Mouse (Mus musculus) MEL (cell line): ENCODE measurements around the gene Tssk6. TPM values are rescaled to one million over a fixed set of nuclear protein-coding genes. Genes with fewer than 3 reads are reported as not detected.

ENCODE experiments used
- DNase-seq: peaks from one replicate; pipeline ENCODE4 v3.0.0; 2011; ENCODE audit warnings: low read depth, low spot score
- H3K27ac ChIP-seq: 2 replicates; pipeline ENCODE4 v1.5.1; 2012; ENCODE audit warnings: low read depth, mild to moderate bottlenecking, control low read depth, low read length, moderate library complexity; ENCODE audit not compliant: control insufficient read depth
- H3K27me3 ChIP-seq, 2 experiments: fragments of 150-350 bp in 1 of 2; sonication (generic) in 1 of 2; 2 replicates each; pipeline ENCODE4 v1.6.1; 2012; ENCODE audit warnings: low read length in 2 of 2, mild to moderate bottlenecking in 2 of 2, improper control_type of control experiment in 1 of 2, moderate library complexity in 1 of 2; ENCODE audit not compliant: insufficient read depth in 2 of 2, control insufficient read depth in 1 of 2
- H3K36me3 ChIP-seq, 2 experiments: 2 replicates each; pipeline ENCODE4 v1.6.1; 2012 to 2014; ENCODE audit warnings: low read length in 2 of 2, improper control_type of control experiment in 1 of 2, inconsistent platforms in 1 of 2, mild to moderate bottlenecking in 1 of 2; ENCODE audit not compliant: insufficient read depth in 2 of 2, control insufficient read depth in 1 of 2
- H3K4me1 ChIP-seq, 2 experiments: fragments of 150-350 bp in 1 of 2; sonication (generic) in 1 of 2; 2 replicates each; pipeline ENCODE4 v1.6.1; 2012; ENCODE audit warnings: low read length in 2 of 2, improper control_type of control experiment in 1 of 2, mild to moderate bottlenecking in 1 of 2; ENCODE audit not compliant: insufficient read depth in 2 of 2, control insufficient read depth in 1 of 2
- H3K4me3 ChIP-seq, 2 experiments: fragments of 150-350 bp in 1 of 2; sonication (generic) in 1 of 2; 2 replicates each; pipeline ENCODE4 v1.5.1; 2012; ENCODE audit warnings: low read depth in 2 of 2, low read length in 2 of 2, mild to moderate bottlenecking in 2 of 2, moderate library complexity in 2 of 2, control low read depth in 1 of 2, improper control_type of control experiment in 1 of 2; ENCODE audit not compliant: control insufficient read depth in 1 of 2, insufficient read depth in 1 of 2
- H3K79me2 ChIP-seq: 2 replicates; pipeline ENCODE4 v1.6.1; 2012; ENCODE audit warnings: mild to moderate bottlenecking, low read length, moderate library complexity; ENCODE audit not compliant: control insufficient read depth, poor library complexity, insufficient read depth
- H3K9ac ChIP-seq: 2 replicates; pipeline ENCODE4 v1.6.1; 2012; ENCODE audit warnings: low read depth, mild to moderate bottlenecking, control low read depth, low read length, moderate library complexity; ENCODE audit not compliant: control insufficient read depth, poor library complexity, severe bottlenecking
- H3K9me3 ChIP-seq: fragments of 150-350 bp; sonication (generic); replicated peaks from 2 replicates; pipeline ENCODE4 v1.6.1; 2012; ENCODE audit warnings: mild to moderate bottlenecking, low read length, improper control_type of control experiment, moderate library complexity; ENCODE audit not compliant: insufficient read depth
- CHD1 ChIP-seq: IDR thresholded peaks from 2 replicates; pipeline ENCODE4 v1.6.1; 2012; ENCODE audit warnings: low read depth, mild to moderate bottlenecking, inconsistent platforms, low read length, improper control_type of control experiment
- CTCF ChIP-seq, 3 experiments: IDR thresholded peaks in 2 of 3; conservative IDR thresholded peaks in 1 of 3; 2 replicates each; pipeline ENCODE4 v1.5.1; 2011 to 2012; ENCODE audit warnings: low read length in 3 of 3, low read depth in 2 of 3, mild to moderate bottlenecking in 2 of 3, improper control_type of control experiment in 1 of 3, inconsistent platforms in 1 of 3, mixed read lengths in 1 of 3, moderate library complexity in 1 of 3; ENCODE audit not compliant: control insufficient read depth in 1 of 3, insufficient read depth in 1 of 3, poor library complexity in 1 of 3, severe bottlenecking in 1 of 3
- E2F4 ChIP-seq: IDR thresholded peaks from 2 replicates; pipeline ENCODE4 v1.6.1; 2011; ENCODE audit warnings: low read depth, low read length, improper control_type of control experiment, borderline replicate concordance
- ETS1 ChIP-seq: IDR thresholded peaks from 2 replicates; pipeline ENCODE4 v1.6.1; 2012; ENCODE audit warnings: low read depth, mild to moderate bottlenecking, inconsistent platforms, low read length, improper control_type of control experiment, moderate library complexity
- MAFK ChIP-seq: IDR thresholded peaks from 2 replicates; pipeline ENCODE4 v1.6.1; 2011; ENCODE audit warnings: low read depth, mild to moderate bottlenecking, low read length, improper control_type of control experiment, borderline replicate concordance
- MAZ ChIP-seq: IDR thresholded peaks from 2 replicates; pipeline ENCODE4 v1.6.1; 2012; ENCODE audit warnings: low read depth, mild to moderate bottlenecking, inconsistent platforms, low read length, improper control_type of control experiment
- MXI1 ChIP-seq: IDR thresholded peaks from 2 replicates; pipeline ENCODE4 v1.6.1; 2011; ENCODE audit warnings: mild to moderate bottlenecking, low read depth, low read length, improper control_type of control experiment
- MYB ChIP-seq: IDR thresholded peaks from 2 replicates; pipeline ENCODE4 v1.6.1; 2011; ENCODE audit warnings: mild to moderate bottlenecking, low read depth, low read length, improper control_type of control experiment
- MYC ChIP-seq: IDR thresholded peaks from 2 replicates; pipeline ENCODE4 v1.6.1; 2011; ENCODE audit warnings: low read depth, mild to moderate bottlenecking, low read length, improper control_type of control experiment, moderate library complexity
- NELFE ChIP-seq: IDR thresholded peaks from 2 replicates; pipeline ENCODE4 v1.6.1; 2011; ENCODE audit warnings: low read depth, low read length, improper control_type of control experiment
- NRF1 ChIP-seq: IDR thresholded peaks from 2 replicates; pipeline ENCODE4 v1.6.1; 2014; ENCODE audit warnings: low read depth, mild to moderate bottlenecking, inconsistent platforms, low read length, improper control_type of control experiment, moderate library complexity; ENCODE audit not compliant: poor library complexity, insufficient read depth, severe bottlenecking
- RCOR1 ChIP-seq: IDR thresholded peaks from 2 replicates; pipeline ENCODE4 v1.6.1; 2012; ENCODE audit warnings: low read depth, mild to moderate bottlenecking, inconsistent platforms, low read length, improper control_type of control experiment
- ZKSCAN1 ChIP-seq: IDR thresholded peaks from 2 replicates; pipeline ENCODE4 v1.6.1; 2012; ENCODE audit warnings: low read depth, mild to moderate bottlenecking, inconsistent platforms, low read length, improper control_type of control experiment, moderate library complexity
- polyA plus RNA-seq, 2 experiments: library from polyadenylated mRNA; stranded (reverse) in 1 of 2; unstranded in 1 of 2; fragments of >175 nt in 1 of 2; fragments of >200 nt in 1 of 2; gene quantifications; 2 replicates each; pipeline versions ENCODE4 v1.2.1 to v1.2.4; 2012; ENCODE audit warnings: low replicate concordance in 2 of 2, low read depth in 1 of 2; ENCODE audit not compliant: insufficient read length in 2 of 2, insufficient read depth in 1 of 2, missing spikeins in 1 of 2
- total RNA-seq: library from RNA; depleted of rRNA; stranded (reverse); fragments of 300-350 nt; gene quantifications from 2 replicates; pipeline ENCODE4 v1.2.3, GENCODE M21; 2012

The Tssk6 gene
- total and polyA plus RNA-seq, 3 experiments, result 3.4 to 3.8 TPM; not detected in 1

DNA sequence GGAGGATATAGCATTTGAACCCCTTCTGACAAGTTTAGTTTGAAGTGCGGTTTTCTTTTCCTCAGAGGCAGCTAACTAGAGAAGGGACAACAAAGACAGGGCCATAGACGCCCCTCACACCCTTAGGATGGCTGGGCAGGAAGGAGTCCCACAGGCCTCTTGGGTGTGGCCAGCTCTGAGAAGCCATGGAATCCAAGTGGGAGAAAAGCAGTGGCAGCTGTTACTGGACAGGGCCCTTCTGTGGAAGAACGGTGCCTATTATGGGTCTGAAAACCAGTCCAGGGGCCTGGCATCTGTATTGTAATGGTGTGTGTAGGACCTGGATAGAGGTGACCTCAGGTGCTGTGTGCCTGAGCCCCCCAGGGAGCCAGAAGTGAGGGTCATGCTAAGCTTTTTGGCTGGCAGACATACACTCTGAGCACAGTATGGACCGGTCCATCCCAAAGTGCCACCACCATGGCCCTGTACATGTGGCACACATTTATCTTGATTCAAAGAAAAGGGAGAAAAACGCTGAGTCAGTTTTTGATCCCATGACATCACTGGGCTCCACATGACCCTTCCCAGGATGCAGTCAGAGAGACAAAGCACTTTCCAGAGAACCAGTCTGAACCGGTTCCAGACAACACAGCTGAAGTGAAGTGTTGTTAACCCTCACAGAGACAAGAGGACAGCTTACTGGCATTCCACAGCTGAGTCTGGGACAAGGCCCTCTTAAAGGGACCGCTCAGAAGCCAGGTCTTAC lies 34.2 kb downstream of the Tssk6 start:
- H3K4me3 ChIP-seq, result no peak overlapping the region
- TF ChIP-seq ETS1 (0 out of 2 replicates have a peak, but pooled peaks have one; percentile 17), MAFK (peak; percentile 74), MYC (no peak), E2F4 (no peak)
- TF ChIP-seq, all 39 proteins: peak for 2
- Histone ChIP-seq H3K79me2 (peaks cover 23% of the 10 kb centered on the region), H3K36me3 (peaks cover 2 to 11% of the 10 kb centered on the region in 2 experiments), H3K27me3 (no peaks in the 10 kb centered on the region), H3K9ac (no peak overlapping the region), H3K9me3 (no peaks in the 10 kb centered on the region), H3K4me1 (peaks cover 0 to 10% of the 10 kb centered on the region in 2 experiments; a peak in 2 of 4 replicates), H3K27ac (no peak overlapping the region)
- no peak for DNase-seq

DNA sequence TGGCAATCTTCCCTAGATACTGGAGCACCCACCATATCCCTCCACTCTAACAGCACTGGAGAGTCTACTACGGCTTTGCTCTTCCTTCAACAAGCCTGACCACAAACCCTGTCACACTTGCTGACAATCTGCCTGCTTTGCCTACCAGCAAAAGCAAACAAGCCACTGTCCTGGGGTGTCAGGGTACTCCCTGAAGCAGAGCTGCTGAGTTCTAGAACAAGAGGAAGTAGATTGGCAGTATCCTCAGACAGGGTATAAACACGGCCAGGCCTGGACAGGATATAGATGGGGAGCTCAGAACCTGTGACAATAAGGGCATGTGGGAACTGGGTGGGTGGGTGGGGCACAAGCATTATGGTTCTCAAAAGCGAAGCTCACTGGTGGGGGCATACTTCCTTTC lies 35.5 kb downstream of the Tssk6 start:
- no peak overlapping the region for H3K27ac ChIP-seq
- peaks cover 25% of the 10 kb centered on the region for H3K79me2 ChIP-seq
- TF ChIP-seq MAZ, result no peak
- TF ChIP-seq MYB, result no peak
- no peak for TF ChIP-seq NELFE
- no peak for TF ChIP-seq NRF1
- no peak for TF ChIP-seq MAFK
- no peak for TF ChIP-seq ZKSCAN1
- DNase-seq, result no peak
- no peaks in the 10 kb centered on the region for H3K27me3 ChIP-seq
- H3K4me3 ChIP-seq, result no peak overlapping the region
- H3K4me1 ChIP-seq, result peaks cover 0 to 10% of the 10 kb centered on the region in 2 experiments; a peak in 2 of 4 replicates
- H3K9ac ChIP-seq, result no peak overlapping the region
- no peaks in the 10 kb centered on the region for H3K9me3 ChIP-seq
- H3K36me3 ChIP-seq, result peaks cover 8 to 13% of the 10 kb centered on the region in 2 experiments

DNA sequence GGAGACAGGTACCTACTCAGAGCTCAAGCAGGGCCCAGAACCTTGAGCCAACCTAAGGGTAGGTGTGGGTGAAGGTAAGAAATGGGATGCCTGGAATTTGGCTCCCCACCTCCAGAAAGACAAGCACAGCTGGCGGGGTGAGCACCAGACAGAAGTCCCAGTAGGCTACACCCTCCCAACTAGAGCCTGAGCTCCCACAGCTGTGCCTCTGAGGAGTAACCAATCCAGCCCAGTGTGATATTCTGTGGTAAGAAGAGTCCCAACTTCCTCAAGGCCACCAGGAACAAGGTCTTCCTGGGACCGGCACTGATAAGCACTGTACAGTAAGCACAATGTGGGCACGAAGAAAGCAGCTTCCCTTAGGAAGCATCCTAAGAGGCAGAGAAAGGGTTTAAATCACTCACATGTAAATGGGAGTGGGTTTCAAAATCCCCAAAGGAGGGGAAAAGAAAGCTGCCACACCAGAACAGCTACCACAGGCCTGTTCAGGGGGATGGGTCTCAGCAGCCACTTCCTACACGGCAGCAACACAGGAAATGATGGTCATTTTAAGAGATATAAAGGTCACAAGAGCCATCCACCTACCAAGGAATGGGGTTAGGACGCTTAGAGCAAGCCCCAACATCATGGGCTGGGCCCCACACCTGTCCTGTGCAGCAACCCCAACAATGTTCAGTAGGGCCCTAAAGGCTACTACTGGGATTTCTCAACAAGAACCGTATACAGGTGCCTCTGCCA lies 36.4 kb downstream of the Tssk6 start:
- H3K9me3 ChIP-seq, result no peaks in the 10 kb centered on the region
- DNase-seq, result peak; percentile 25
- H3K4me1 ChIP-seq, result peaks cover 0 to 10% of the 10 kb centered on the region in 2 experiments; a peak in 2 of 4 replicates
- H3K79me2 ChIP-seq, result peaks cover 31% of the 10 kb centered on the region
- TF ChIP-seq MXI1 (no peak), RCOR1 (0 out of 2 replicates have a peak, but pooled peaks have one; percentile 12), CHD1 (no peak), CTCF (IDR thresholded peaks at IDR 0.05 in 2 of 3, conservative IDR thresholded peaks at IDR 0.05 in 1 of 3; ENCODE audit: control insufficient read depth in 1 of 3, insufficient read depth in 1 of 3, low read depth in 2 of 3, low read length in 3 of 3, poor library complexity in 1 of 3, severe bottlenecking in 1 of 3) (peak in 1 of 3 experiments; percentile 9; a peak in 1 of 6 replicates)
- TF ChIP-seq, all 39 proteins: peak for 2
- no peaks in the 10 kb centered on the region for H3K27me3 ChIP-seq
- no peak overlapping the region for H3K4me3 ChIP-seq
- H3K36me3 ChIP-seq, result peaks cover 9 to 13% of the 10 kb centered on the region in 2 experiments
- no peak overlapping the region for H3K9ac ChIP-seq
- no peak overlapping the region for H3K27ac ChIP-seq
